Mouse (Mus musculus): Measurements from ENCODE around the gene Mgrn1.

The Mgrn1 gene

GRCm38 (mm10) chr16:4978275-4979051 lies 92.4 kb downstream of the Mgrn1 start:
- H3K27me3 ChIP-seq (ENCODE audit: insufficient read depth, low read length), result no peaks in the 10 kb centered on the region
- H3K4me1 ChIP-seq (replicated peaks; ENCODE audit: low read depth, low read length), result peaks cover 17% of the 10 kb centered on the region
- TF ChIP-seq NANOG (IDR thresholded peaks at IDR 0.05; ENCODE audit: borderline replicate concordance, low read length) (no peak), CTCF (conservative IDR thresholded peaks at IDR 0.05; ENCODE audit: low read length) (no peak), POU5F1 (IDR thresholded peaks at IDR 0.05; ENCODE audit: borderline replicate concordance, low read length) (no peak)
- H3K4me3 ChIP-seq (replicated peaks; ENCODE audit: low read length), result no peak overlapping the region
- H3K9me3 ChIP-seq (ENCODE audit: low read length), result no peaks in the 10 kb centered on the region
- no peaks in the 10 kb centered on the region for H3K36me3 ChIP-seq (ENCODE audit: insufficient read depth, low read length)

GRCm38 (mm10) chr16:4979755-4980380 lies 93.8 kb downstream of the Mgrn1 start:
- Histone ChIP-seq H3K4me3 (replicated peaks; ENCODE audit: low read length) (no peak overlapping the region), H3K9me3 (ENCODE audit: low read length) (no peaks in the 10 kb centered on the region), H3K27me3 (ENCODE audit: insufficient read depth, low read length) (no peaks in the 10 kb centered on the region), H3K4me1 (replicated peaks; ENCODE audit: low read depth, low read length) (peaks cover 21% of the 10 kb centered on the region), H3K36me3 (ENCODE audit: insufficient read depth, low read length) (no peaks in the 10 kb centered on the region)
- TF ChIP-seq CTCF (conservative IDR thresholded peaks at IDR 0.05; ENCODE audit: low read length) (peak; percentile 56), NANOG (IDR thresholded peaks at IDR 0.05; ENCODE audit: borderline replicate concordance, low read length) (no peak)

GRCm38 (mm10) chr16:4984717-4985116 lies 98.7 kb downstream of the Mgrn1 start:
- Histone ChIP-seq H3K4me3 (replicated peaks; ENCODE audit: low read length) (no peak overlapping the region), H3K27me3 (ENCODE audit: insufficient read depth, low read length) (no peaks in the 10 kb centered on the region), H3K4me1 (replicated peaks; ENCODE audit: low read depth, low read length) (peaks cover 8% of the 10 kb centered on the region), H3K36me3 (ENCODE audit: insufficient read depth, low read length) (no peaks in the 10 kb centered on the region), H3K9me3 (ENCODE audit: low read length) (no peaks in the 10 kb centered on the region)
- no peak for TF ChIP-seq POU5F1 (IDR thresholded peaks at IDR 0.05; ENCODE audit: borderline replicate concordance, low read length)
- no peak for TF ChIP-seq NANOG (IDR thresholded peaks at IDR 0.05; ENCODE audit: borderline replicate concordance, low read length)
- TF ChIP-seq CTCF (conservative IDR thresholded peaks at IDR 0.05; ENCODE audit: low read length), result no peak
